Mouse (Mus musculus) stomach, postnatal 0 days (tissue): ENCODE measurements around the gene Prr15l.

Experiments
- CTCF ChIP-seq: IDR thresholded peaks from 2 replicates; pipeline ENCODE4 v1.5.1; 2016; ENCODE audit warnings: antibody characterized with exemption, low read depth, mild to moderate bottlenecking, moderate library complexity
- EP300 ChIP-seq: optimal IDR thresholded peaks from 2 replicates; pipeline ENCODE3; 2016; ENCODE audit warnings: antibody characterized with exemption

DNA sequence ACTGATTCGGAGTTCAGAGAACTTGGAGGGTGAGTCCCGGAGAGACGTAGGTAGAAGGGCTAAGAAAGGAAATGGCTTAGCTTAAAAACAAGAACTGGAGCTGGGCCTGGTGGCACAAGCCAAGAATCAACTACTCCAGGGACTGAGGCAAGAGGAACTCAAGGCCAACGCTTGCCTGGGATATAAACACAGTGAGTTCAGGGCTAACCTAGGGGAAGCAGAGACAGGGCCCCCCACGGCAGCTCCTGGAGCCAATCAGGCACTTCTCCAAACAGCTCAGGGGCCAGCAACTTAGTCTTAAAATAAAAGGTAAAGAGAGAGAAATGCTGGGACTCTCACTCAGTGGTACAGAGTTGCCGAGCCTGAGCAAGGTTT lies 10.5 kb downstream of the Prr15l start:
- no peak for TF ChIP-seq EP300
- TF ChIP-seq CTCF: no peak
